In the genomic region with DNA sequence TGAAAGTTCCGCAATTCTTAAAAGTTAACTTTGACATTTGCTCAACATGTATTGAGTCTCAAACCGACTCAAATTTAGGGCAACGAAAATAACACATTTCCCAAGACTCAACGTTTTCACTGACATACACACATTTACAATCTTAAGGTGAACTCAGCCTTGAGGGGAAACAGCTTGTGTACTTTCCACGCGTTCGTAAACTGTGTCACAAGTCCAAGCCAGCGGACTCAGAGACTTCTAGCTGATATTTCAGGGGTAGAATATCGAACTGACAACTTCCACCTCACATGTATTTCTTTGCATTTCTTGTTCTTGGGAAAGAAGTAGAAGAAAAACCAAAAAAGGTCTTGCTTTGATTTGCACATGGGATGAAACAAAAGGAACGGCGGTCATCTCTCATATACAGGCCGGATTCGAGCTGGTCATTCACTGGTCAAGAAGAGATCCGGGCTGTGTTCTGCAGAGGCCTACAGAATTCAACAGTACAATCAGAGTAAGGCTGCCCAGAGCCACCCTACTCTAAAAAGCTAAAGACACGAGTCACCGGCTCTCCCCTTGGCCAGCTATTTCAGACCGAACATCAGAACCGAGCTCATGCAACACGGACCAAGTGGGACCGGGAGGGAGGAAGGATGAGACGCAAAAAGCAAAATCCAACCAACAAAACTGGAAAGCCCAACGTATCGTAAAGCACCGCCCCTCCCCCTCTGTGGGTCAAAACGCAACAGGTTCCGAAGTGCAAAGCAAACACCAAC, we compare ENCODE assay signal across 9 mouse cellular contexts. TPM values are rescaled to one million over a fixed set of nuclear protein-coding genes. Genes with fewer than 3 reads are reported as not detected.
DNase-seq lines count a peak whose midpoint lies in the region; ATAC-seq and TF ChIP-seq lines count a peak whose summit lies in the region.
"Had no signal": no experiment of that assay in that cellular context is flagged by ENCODE, and none has a peak within 500 bp of the region (broad histone marks: within the 10 kb centered on the region; RNA-seq: fewer than 3 reads in every experiment).

No protein-coding gene starts in this region.

- no peak overlapping the region for H3K27ac ChIP-seq in ES-Bruce4 (ENCODE audit: insufficient read depth, low read length)
- H3K27ac ChIP-seq in midbrain, embryonic 10.5 days (replicated peaks), result peak overlapping the region; percentile 97
- H3K27ac ChIP-seq: liver, embryonic 13.5 days had no signal

- TF ChIP-seq POLR2A in ES-Bruce4 (IDR thresholded peaks at IDR 0.05; ENCODE audit: insufficient read depth, low read length), result no peak

- no peaks in the 10 kb centered on the region for H3K9me3 ChIP-seq in ES-Bruce4 (replicated peaks; ENCODE audit: control insufficient read depth, insufficient read depth, low read length, poor library complexity, severe bottlenecking)
- H3K9me3 ChIP-seq in midbrain, embryonic 10.5 days (replicated peaks), result no peaks in the 10 kb centered on the region
- H3K9me3 ChIP-seq: liver, embryonic 13.5 days had no signal

- peak; percentile 19 for DNase-seq in CD4-positive helper T cell, adult 2 months (ENCODE audit: low read depth, low spot score)
- peak; percentile 35 for DNase-seq in forelimb bud, embryonic 11.5 days (ENCODE audit: low read depth, low spot score)
- DNase-seq in midbrain, embryonic 10.5 days (ENCODE audit: low spot score), result no peak
- DNase-seq in frontal cortex, postnatal 10 days (ENCODE audit: low spot score in 2 of 2), result no peak
- DNase-seq in ovary, postnatal 36 days (ENCODE audit: low spot score), result no peak
- DNase-seq in frontal cortex, postnatal 36 days (ENCODE audit: low spot score in 2 of 2), result no peak
- DNase-seq: liver, embryonic 13.5 days had no signal

- ATAC-seq in monocyte, adult 5-6 weeks (replicated peaks; ENCODE audit: insufficient number of reproducible peaks, low FRiP score, low TSS enrichment, poor library complexity, severe bottlenecking), result no peak

- WGBS in midbrain, embryonic 10.5 days, result 1% methylated on average over 26 of the region's 26 CpGs

- peaks cover 28% of the 10 kb centered on the region for H3K27me3 ChIP-seq in ES-Bruce4 (ENCODE audit: control insufficient read depth, insufficient read depth, low read length, poor library complexity, severe bottlenecking)
- peaks cover 83% of the 10 kb centered on the region for H3K27me3 ChIP-seq in midbrain, embryonic 10.5 days (ENCODE audit: low read depth, poor library complexity, severe bottlenecking)

- peak overlapping the region; percentile 44 for H3K4me3 ChIP-seq in ES-Bruce4 (ENCODE audit: low read depth, low read length)
- peak overlapping the region; percentile 92 for H3K4me3 ChIP-seq in midbrain, embryonic 10.5 days

- H3K36me3 ChIP-seq in ES-Bruce4 (ENCODE audit: control insufficient read depth, insufficient read depth, low read length, poor library complexity, severe bottlenecking), result no peaks in the 10 kb centered on the region
- peaks cover 22% of the 10 kb centered on the region for H3K36me3 ChIP-seq in midbrain, embryonic 10.5 days
- H3K36me3 ChIP-seq: liver, embryonic 13.5 days had no signal

- TF ChIP-seq EP300 in ES-Bruce4 (IDR thresholded peaks at IDR 0.05; ENCODE audit: insufficient read depth, low read depth, low read length), result no peak

- no peak overlapping the region for H3K9ac ChIP-seq in ES-Bruce4 (ENCODE audit: low read depth, poor library complexity, severe bottlenecking)
- H3K9ac ChIP-seq: liver, embryonic 13.5 days had no signal

- no peak for TF ChIP-seq CTCF in ES-Bruce4 (IDR thresholded peaks at IDR 0.05; ENCODE audit: low read depth, low read length)

- no peaks in the 10 kb centered on the region for H3K4me1 ChIP-seq in ES-Bruce4 (ENCODE audit: control insufficient read depth, insufficient read depth, low read length)
- peaks cover 78% of the 10 kb centered on the region for H3K4me1 ChIP-seq in midbrain, embryonic 10.5 days

RNA-seq across cellular contexts. Expression of gene Sox21, which starts 2.9 kb away (rescaled TPM):
- 0.73 and 1.2 TPM in 2 replicates for polyA plus RNA-seq in ES-Bruce4 (2011; ENCODE audit: insufficient read depth, insufficient read length, low read depth, missing spikeins)
- polyA plus RNA-seq in midbrain, embryonic 10.5 days (2016; fragmentation: Nextera tagmentation; extraction: Ambion mirVana), result 11.1 and 12.3 TPM in 2 replicates
- total RNA-seq in monocyte, adult 5-6 weeks (2017), result not detected in 3 replicates
- polyA plus RNA-seq: liver, embryonic 13.5 days had no signal

RNA-seq across cellular contexts. Expression of gene Gm9376, which starts 32.8 kb away (rescaled TPM):
- not detected in 2 replicates for polyA plus RNA-seq in ES-Bruce4 (2011; ENCODE audit: insufficient read depth, insufficient read length, low read depth, missing spikeins)
- polyA plus RNA-seq in midbrain, embryonic 10.5 days (2016; fragmentation: Nextera tagmentation; extraction: Ambion mirVana), result not detected in 2 replicates
- not detected in 3 replicates for total RNA-seq in monocyte, adult 5-6 weeks (2017)
- polyA plus RNA-seq: liver, embryonic 13.5 days had no signal

Comparison
In these comparisons a context has a peak if more than half of its experiments do, and no peak if none do; other contexts are left out.
1. DNase-seq: peak in CD4-positive helper T cell, adult 2 months (single experiment) and forelimb bud, embryonic 11.5 days (single experiment); none in midbrain, embryonic 10.5 days (single experiment), frontal cortex, postnatal 10 days (0 of 2), ovary, postnatal 36 days (single experiment) and frontal cortex, postnatal 36 days (0 of 2).